Mouse (Mus musculus): ENCODE measurements at regions not wholly inside any gene's neighbourhood (a gene's known extent, or its start where the extent isn't known, plus 50 kb on each side); places are given as distances from the start of the nearest gene placed in this dataset.

DNA sequence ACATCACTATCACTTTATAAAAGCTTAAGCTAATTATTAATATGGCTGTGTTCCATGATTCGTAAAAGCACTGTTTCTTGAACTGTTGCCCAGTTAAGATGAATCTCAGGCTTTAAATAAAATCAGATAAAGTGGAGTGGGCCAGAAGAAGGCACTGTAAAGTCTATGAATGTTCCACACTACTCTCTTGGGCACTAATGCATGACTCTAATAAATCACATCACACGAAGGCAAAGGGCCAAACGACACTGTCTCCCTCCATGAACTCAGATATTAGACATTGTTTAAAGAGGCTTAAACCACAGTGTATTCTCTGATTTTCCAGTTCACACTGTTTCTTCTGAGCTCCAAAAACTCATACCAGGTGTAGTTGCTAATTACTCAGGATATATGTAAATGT lies 55.9 kb upstream of the Ufm1 start:
- no peak for ATAC-seq
- Histone ChIP-seq H3K36me3 (ENCODE audit: control insufficient read depth, insufficient read depth, low read length) (no peaks in the 10 kb centered on the region), H3K27ac (ENCODE audit: low read length) (no peak overlapping the region), H3K9me3 (replicated peaks; ENCODE audit: control insufficient read depth, low read length, poor library complexity, severe bottlenecking) (no peaks in the 10 kb centered on the region), H3K4me1 (ENCODE audit: control insufficient read depth, insufficient read depth, low read length) (no peaks in the 10 kb centered on the region), H3K27me3 (ENCODE audit: control insufficient read depth, insufficient read depth, low read depth, low read length) (no peaks in the 10 kb centered on the region), H3K4me2 (ENCODE audit: low read length) (no peak overlapping the region), H3K4me3 (ENCODE audit: low read depth, low read length) (no peak overlapping the region), H3K9ac (ENCODE audit: low read depth, low read length) (no peak overlapping the region)
- 92% methylated on average over 3 of the region's 3 CpGs for WGBS

DNA sequence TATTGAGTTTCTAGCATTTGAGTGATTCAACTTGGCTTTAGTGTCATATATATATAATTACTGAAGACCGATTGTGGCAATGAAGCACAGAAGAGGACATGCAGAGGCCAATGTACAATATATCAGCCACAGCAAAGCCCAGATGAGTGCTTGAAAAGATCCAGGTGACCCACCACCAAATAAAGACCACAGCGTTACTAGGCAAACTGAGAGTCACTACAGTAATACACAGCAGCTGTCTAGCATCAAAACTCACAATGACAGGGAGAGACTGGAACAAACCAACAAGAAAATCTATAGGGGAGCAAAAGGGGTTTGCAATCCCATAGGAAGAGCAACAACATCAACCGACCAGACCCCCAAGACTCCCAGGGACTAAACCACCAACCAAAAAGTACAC lies 54.3 kb upstream of the Ufm1 start:
- no peaks in the 10 kb centered on the region for H3K36me3 ChIP-seq (ENCODE audit: control insufficient read depth, insufficient read depth, low read length)
- no peaks in the 10 kb centered on the region for H3K4me1 ChIP-seq (ENCODE audit: control insufficient read depth, insufficient read depth, low read length)
- 99% methylated on average over 3 of the region's 3 CpGs for WGBS
- no peak overlapping the region for H3K9ac ChIP-seq (ENCODE audit: low read depth, low read length)
- H3K9me3 ChIP-seq (replicated peaks; ENCODE audit: control insufficient read depth, low read length, poor library complexity, severe bottlenecking) = no peaks in the 10 kb centered on the region
- H3K4me3 ChIP-seq (ENCODE audit: low read depth, low read length) = no peak overlapping the region
- no peaks in the 10 kb centered on the region for H3K27me3 ChIP-seq (ENCODE audit: control insufficient read depth, insufficient read depth, low read depth, low read length)
- H3K4me2 ChIP-seq (ENCODE audit: low read length) = no peak overlapping the region
- no peak overlapping the region for H3K27ac ChIP-seq (ENCODE audit: low read length)
- ATAC-seq = no peak

DNA sequence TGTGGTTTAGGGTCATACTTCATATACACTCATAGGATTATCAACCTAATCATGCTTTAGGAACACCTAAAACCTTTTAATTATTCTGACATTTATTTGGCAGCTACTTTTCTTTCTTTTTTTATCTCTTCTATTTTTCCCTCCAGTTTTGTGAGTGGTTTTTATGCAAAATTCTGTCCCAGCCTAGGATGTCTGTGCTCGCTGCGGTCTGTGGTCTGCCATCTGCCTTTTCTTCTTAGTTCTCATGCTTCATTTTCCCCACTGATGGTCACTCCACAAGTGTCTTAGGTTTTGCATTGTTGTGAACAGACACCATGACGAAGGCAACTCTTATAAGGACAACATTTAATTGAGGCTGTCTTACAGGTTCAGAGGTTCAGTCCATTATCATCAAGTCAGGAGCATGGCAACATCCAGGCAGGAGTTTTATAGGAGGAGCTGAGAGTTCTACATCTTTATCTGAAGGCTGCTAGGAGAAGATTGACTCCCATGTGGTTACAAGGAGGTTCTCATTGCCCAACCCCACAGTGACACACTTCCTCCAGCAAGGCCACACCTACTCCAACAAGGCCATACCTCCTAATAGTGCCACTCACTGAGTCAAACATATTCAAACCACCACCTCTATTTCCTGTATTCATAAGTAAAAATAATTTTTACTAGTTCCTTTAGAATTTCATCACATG lies 50.5 kb upstream of the Ufm1 start:
- H3K4me2 ChIP-seq (ENCODE audit: low read length) = no peak overlapping the region
- H3K9me3 ChIP-seq (replicated peaks; ENCODE audit: control insufficient read depth, low read length, poor library complexity, severe bottlenecking) = no peaks in the 10 kb centered on the region
- H3K4me3 ChIP-seq (ENCODE audit: low read depth, low read length) = no peak overlapping the region
- H3K36me3 ChIP-seq (ENCODE audit: control insufficient read depth, insufficient read depth, low read length) = no peaks in the 10 kb centered on the region
- no peaks in the 10 kb centered on the region for H3K27me3 ChIP-seq (ENCODE audit: control insufficient read depth, insufficient read depth, low read depth, low read length)
- ATAC-seq = no peak
- H3K4me1 ChIP-seq (ENCODE audit: control insufficient read depth, insufficient read depth, low read length) = no peaks in the 10 kb centered on the region
- no peak overlapping the region for H3K9ac ChIP-seq (ENCODE audit: low read depth, low read length)
- 90% methylated on average over 3 of the region's 3 CpGs for WGBS
- H3K27ac ChIP-seq (ENCODE audit: low read length) = no peak overlapping the region
